Mouse (Mus musculus) kidney, adult 2 months (tissue): Measurements from ENCODE around the gene Ggt7.

Experiments
- CTCF ChIP-seq: fragments of 200-500 bp; conservative IDR thresholded peaks from 2 replicates; pipeline ENCODE4 v1.5.1; 2011; ENCODE audit warnings: low read depth, mild to moderate bottlenecking, control low read depth, low read length, moderate library complexity, mixed read lengths; ENCODE audit not compliant: insufficient read depth, insufficient read length
- POLR2A ChIP-seq: fragments of 200-500 bp; IDR thresholded peaks from one replicate; pipeline ENCODE4 v1.6.1; 2011; ENCODE audit warnings: low read depth, low read length, control low read depth

DNA sequence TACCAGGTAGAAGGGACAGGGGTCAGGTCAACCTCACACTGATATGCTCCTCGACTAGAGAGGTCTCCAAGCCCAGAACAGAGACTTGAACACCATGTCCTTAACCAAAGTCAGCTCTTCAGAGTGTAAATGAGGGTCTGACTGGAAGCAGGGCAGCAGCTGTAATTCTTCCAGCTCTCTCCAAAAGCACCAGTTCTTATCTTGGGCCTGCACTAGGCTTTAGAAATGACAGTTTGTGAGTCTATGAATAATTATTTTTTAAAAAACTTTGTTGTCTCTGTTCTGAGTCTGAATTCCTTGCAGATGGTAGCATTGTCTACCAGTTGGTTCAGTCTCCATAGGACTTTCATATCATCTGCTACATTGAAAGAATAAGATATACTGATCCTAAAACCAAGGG, 44.2 kb upstream of the Ggt7 start:
- TF ChIP-seq CTCF (no peak), POLR2A (no peak)
